Mouse (Mus musculus): ENCODE measurements around the gene Spag6. TPM values are rescaled to one million over a fixed set of nuclear protein-coding genes. Genes with fewer than 3 reads are reported as not detected.

Gene Spag6
- polyA plus RNA-seq, 1 experiment: 0.20 TPM

GRCm38 (mm10) chr2:18686826-18687519, 6.9 kb upstream of the Spag6 start:
- WGBS: 94% methylated on average over 8 of the region's 8 CpGs
- DNase-seq (ENCODE audit: low read depth, low spot score): no peak

- 28% methylated on average over 9 of the region's 9 CpGs for WGBS
Observed at GRCm38 (mm10) chr2:18687671-18688170, 6.1 kb upstream of the Spag6 start.

GRCm38 (mm10) chr2:18688286-18688685, 5.5 kb upstream of the Spag6 start:
- no peak for DNase-seq (ENCODE audit: low read depth, low spot score)
- WGBS: 25% methylated on average over 6 of the region's 6 CpGs

More at GRCm38 (mm10) chr2:18687671-18688170, 6.1 kb upstream of the Spag6 start:
- DNase-seq (ENCODE audit: low read depth, low spot score): no peak

- DNase-seq (ENCODE audit: low read depth, low spot score): no peak
- WGBS: 3% methylated on average over 45 of the region's 45 CpGs
Observed at GRCm38 (mm10) chr2:18688708-18689063, 5.1 kb upstream of the Spag6 start.

- no peak for DNase-seq (ENCODE audit: low read depth, low spot score)
- WGBS: under 1% methylated on average over 51 of the region's 51 CpGs
Observed at GRCm38 (mm10) chr2:18689064-18689921, 4.5 kb upstream of the Spag6 start.

- DNase-seq (ENCODE audit: low read depth, low spot score): no peak
- WGBS: 2% methylated on average over 58 of the region's 58 CpGs
Observed at GRCm38 (mm10) chr2:18690055-18690691, 3.7 kb upstream of the Spag6 start.

GRCm38 (mm10) chr2:18690756-18691155, 3.1 kb upstream of the Spag6 start:
- 10% methylated on average over 9 of the region's 9 CpGs for WGBS
- no peak for DNase-seq (ENCODE audit: low read depth, low spot score)

- DNase-seq (ENCODE audit: low read depth, low spot score): no peak
Observed at GRCm38 (mm10) chr2:18692031-18692430, 1.8 kb upstream of the Spag6 start.

GRCm38 (mm10) chr2:18692548-18692947, 1.3 kb upstream of the Spag6 start:
- whole genome bisulfite sequencing: 10% methylated on average over 1 of the region's 1 CpGs
- DNase-seq (ENCODE audit: low read depth, low spot score): no peak

- no peak for DNase-seq (ENCODE audit: low read depth, low spot score)
- under 1% methylated on average over 5 of the region's 5 CpGs for WGBS
Observed at GRCm38 (mm10) chr2:18693491-18693870, 351 bp upstream of the Spag6 start.

GRCm38 (mm10) chr2:18694611-18694950, 749 bp downstream of the Spag6 start:
- no peak for DNase-seq (ENCODE audit: low read depth, low spot score)
- 2% methylated on average over 20 of the region's 20 CpGs for WGBS

- WGBS: 19% methylated on average over 8 of the region's 8 CpGs
- DNase-seq (ENCODE audit: low read depth, low spot score): no peak
Observed at GRCm38 (mm10) chr2:18695163-18695562, 1.3 kb downstream of the Spag6 start.

GRCm38 (mm10) chr2:18695629-18696150, 1.9 kb downstream of the Spag6 start:
- DNase-seq (ENCODE audit: low read depth, low spot score): no peak
- 23% methylated on average over 7 of the region's 7 CpGs for WGBS

GRCm38 (mm10) chr2:18697591-18698244, 3.9 kb downstream of the Spag6 start:
- WGBS: 13% methylated on average over 4 of the region's 4 CpGs
- no peak for DNase-seq (ENCODE audit: low read depth, low spot score)

- 4% methylated on average over 56 of the region's 56 CpGs for whole genome bisulfite sequencing
- no peak for DNase-seq (ENCODE audit: low read depth, low spot score)
Observed at GRCm38 (mm10) chr2:18698663-18699385, 5.0 kb downstream of the Spag6 start.

GRCm38 (mm10) chr2:18699401-18699990, 5.7 kb downstream of the Spag6 start:
- no peak for DNase-seq (ENCODE audit: low read depth, low spot score)
- 6% methylated on average over 11 of the region's 11 CpGs for WGBS

GRCm38 (mm10) chr2:18710356-18710755, 16.5 kb downstream of the Spag6 start:
- WGBS: 48% methylated on average over 3 of the region's 3 CpGs

GRCm38 (mm10) chr2:18713071-18713470, 19.2 kb downstream of the Spag6 start:
- DNase-seq (ENCODE audit: low read depth, low spot score): no peak
- WGBS: 65% methylated on average over 2 of the region's 2 CpGs

More at GRCm38 (mm10) chr2:18710356-18710755, 16.5 kb downstream of the Spag6 start:
- no peak for DNase-seq (ENCODE audit: low read depth, low spot score)

- no peak for DNase-seq (ENCODE audit: low read depth, low spot score)
- 76% methylated on average over 3 of the region's 3 CpGs for WGBS
Observed at GRCm38 (mm10) chr2:18714337-18714736, 20.5 kb downstream of the Spag6 start.
